Mouse (Mus musculus) hindbrain, embryonic 15.5 days (tissue): ENCODE results near the gene Chst4. TPM values are rescaled to one million over a fixed set of nuclear protein-coding genes. Genes with fewer than 3 reads are reported as not detected.

Source experiments
- polyA plus RNA-seq: library from polyadenylated mRNA; unstranded; fragments of >200 nt; fragmentation: Nextera tagmentation; extraction: Ambion mirVana; gene quantifications from 2 replicates; pipeline ENCODE4 v1.2.1, GENCODE M21; 2015

The Chst4 gene
- polyA plus RNA-seq, 1 experiment from 2014 or later: not detected

Other genes with a start within 250 kb of the Chst4 start
- gene Phlpp2, start 171.2 kb downstream of the Chst4 start, polyA plus RNA-seq: 4.4 and 5.3 TPM in 2 replicates
- gene Marveld3, start 77.5 kb downstream of the Chst4 start, polyA plus RNA-seq: 1.6 and 2.2 TPM in 2 replicates
- gene Tat, start 49.3 kb downstream of the Chst4 start, polyA plus RNA-seq: not detected in 2 replicates
- 19.3 and 20.4 TPM in 2 replicates for gene Zfp612, start 40.0 kb upstream of the Chst4 start, polyA plus RNA-seq
- not detected in 2 replicates for gene Gm21964, start 61.5 kb upstream of the Chst4 start, polyA plus RNA-seq
- gene Gm17720, start 63.0 kb upstream of the Chst4 start, polyA plus RNA-seq: not detected in 2 replicates
- gene Calb2, start 128.5 kb upstream of the Chst4 start, polyA plus RNA-seq: 112 and 126 TPM in 2 replicates
- gene Cmtr2, start 175.9 kb upstream of the Chst4 start, polyA plus RNA-seq: 10.0 and 10.9 TPM in 2 replicates
- 0.33 and 0.41 TPM in 2 replicates for gene Hydin, start 227.2 kb upstream of the Chst4 start, polyA plus RNA-seq